Mouse (Mus musculus) liver, embryonic 14.5 days (tissue): Measurements from ENCODE around the gene Cyp11a1.

ENCODE experiments used
- CTCF ChIP-seq: IDR thresholded peaks from 2 replicates; pipeline ENCODE4 v1.5.1; 2016; ENCODE audit warnings: antibody characterized with exemption, low read depth, control low read depth
- EP300 ChIP-seq: IDR thresholded peaks from 2 replicates; pipeline ENCODE4 v1.6.1; 2016; ENCODE audit warnings: antibody characterized with exemption, low read depth

GRCm38 (mm10) chr9:57986293-57986692 is 19.9 kb upstream of the Cyp11a1 start:
- TF ChIP-seq CTCF (no peak), EP300 (no peak)
